Mouse (Mus musculus): ENCODE data around the gene Gm2115. TPM values are rescaled to one million over a fixed set of nuclear protein-coding genes. Genes with fewer than 3 reads are reported as not detected.

Gene Gm2115
- polyA plus RNA-seq, 1 experiment from 2014 or later = 0.25 TPM

GRCm38 (mm10) chr7:84606293-84606749, 77.6 kb downstream of the Gm2115 start, which contains the start of gene Fah:
TSS of gene Fah (minus strand) at chr7:84606722.
- H3K36me3 ChIP-seq (ENCODE audit: control insufficient read depth, insufficient read depth, low read length) = no peaks in the 10 kb centered on the region
- H3K27ac ChIP-seq (ENCODE audit: low read depth, low read length) = no peak within 1 kb of the TSS
- H3K4me3 ChIP-seq (ENCODE audit: low read depth, low read length) = peak within 1 kb of the TSS; percentile 51
- WGBS = 0% methylated on average over 10 of the region's 10 CpGs
- H3K4me1 ChIP-seq (ENCODE audit: control insufficient read depth, insufficient read depth, low read length) = peaks cover 4% of the 10 kb centered on the region; the same call in 1 of the 2 replicates
- peaks cover 7% of the 10 kb centered on the region; the same call in 1 of the 2 replicates for H3K27me3 ChIP-seq (ENCODE audit: control insufficient read depth, insufficient read depth, low read length)
- no peaks in the 10 kb centered on the region for H3K9me3 ChIP-seq (ENCODE audit: control insufficient read depth, low read length)
- H3K9ac ChIP-seq (ENCODE audit: low read length) = peak within 1 kb of the TSS; percentile 72
- peak; percentile 78 for ATAC-seq (ENCODE audit: low FRiP score)
- peak; percentile 91 for DNase-seq (ENCODE audit: low spot score, missing footprints)
- peak within 1 kb of the TSS; percentile 95 for H3K4me2 ChIP-seq

DNA sequence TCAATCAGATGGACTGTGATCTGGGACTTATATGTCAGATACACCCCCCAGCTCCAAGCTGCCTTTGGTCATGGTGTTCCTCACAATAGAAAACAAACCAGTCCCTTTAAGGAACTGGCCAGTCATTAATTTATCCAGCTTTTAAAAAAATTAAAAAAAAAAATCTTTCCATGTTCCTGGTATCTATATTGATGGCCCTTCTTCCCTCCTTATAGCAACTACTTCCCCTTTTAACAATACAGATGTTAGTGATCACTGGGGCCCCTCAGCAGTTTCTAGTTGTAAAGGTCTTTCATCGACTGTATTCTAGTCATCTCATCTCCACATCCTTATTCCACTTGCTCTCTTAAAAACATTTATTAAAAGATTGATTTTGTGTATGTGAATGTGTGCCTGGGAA, 82.9 kb downstream of the Gm2115 start:
- Histone ChIP-seq H3K9me3 (ENCODE audit: control insufficient read depth, low read length) (no peaks in the 10 kb centered on the region), H3K4me1 (ENCODE audit: control insufficient read depth, insufficient read depth, low read length) (no peaks in the 10 kb centered on the region; the same call in 1 of the 2 replicates), H3K4me2 (no peak overlapping the region), H3K27ac (ENCODE audit: low read depth, low read length) (no peak overlapping the region), H3K36me3 (ENCODE audit: control insufficient read depth, insufficient read depth, low read length) (no peaks in the 10 kb centered on the region), H3K4me3 (ENCODE audit: low read depth, low read length) (no peak overlapping the region), H3K9ac (ENCODE audit: low read length) (no peak overlapping the region), H3K27me3 (ENCODE audit: control insufficient read depth, insufficient read depth, low read length) (no peaks in the 10 kb centered on the region)
- ATAC-seq (ENCODE audit: low FRiP score) = no peak
- 90% methylated on average over 1 of the region's 1 CpGs for WGBS
- DNase-seq (ENCODE audit: low spot score, missing footprints) = peak; percentile 67

- ATAC-seq (ENCODE audit: low FRiP score) = no peak
- H3K4me1 ChIP-seq (ENCODE audit: control insufficient read depth, insufficient read depth, low read length) = no peaks in the 10 kb centered on the region
- no peak overlapping the region for H3K4me3 ChIP-seq (ENCODE audit: low read depth, low read length)
- no peak overlapping the region for H3K4me2 ChIP-seq
- no peaks in the 10 kb centered on the region for H3K36me3 ChIP-seq (ENCODE audit: control insufficient read depth, insufficient read depth, low read length)
- no peaks in the 10 kb centered on the region for H3K27me3 ChIP-seq (ENCODE audit: control insufficient read depth, insufficient read depth, low read length)
- no peak overlapping the region for H3K9ac ChIP-seq (ENCODE audit: low read length)
- peak; percentile 77 for DNase-seq (ENCODE audit: low spot score, missing footprints)
- H3K27ac ChIP-seq (ENCODE audit: low read depth, low read length) = no peak overlapping the region
- no peaks in the 10 kb centered on the region for H3K9me3 ChIP-seq (ENCODE audit: control insufficient read depth, low read length)
- 91% methylated on average over 4 of the region's 4 CpGs for WGBS
These were observed 83.7 kb downstream of the Gm2115 start for GRCm38 (mm10) chr7:84612445-84612844.

DNA sequence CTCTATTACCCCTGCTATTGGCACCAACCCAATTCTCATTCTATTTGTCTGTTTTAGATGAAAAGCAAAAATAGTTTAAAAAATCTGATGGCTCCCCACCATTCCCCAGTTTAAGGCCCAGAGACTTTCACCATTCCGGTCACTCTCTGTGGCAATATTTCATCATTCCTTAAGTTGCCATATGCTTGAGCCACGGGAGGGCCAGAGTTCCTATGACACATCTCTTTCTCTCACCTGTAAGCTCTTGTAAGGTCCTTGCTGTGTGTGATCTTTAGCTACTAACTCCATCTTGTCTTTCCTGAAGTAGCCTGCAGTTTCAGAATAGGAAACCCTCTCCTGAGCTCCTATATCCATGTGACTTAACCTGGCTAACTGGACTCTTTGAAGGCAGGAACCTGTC, 90.2 kb downstream of the Gm2115 start:
- ATAC-seq (ENCODE audit: low FRiP score) (no peak), DNase-seq (ENCODE audit: low spot score, missing footprints) (peak; percentile 44)
- H3K9me3 ChIP-seq (ENCODE audit: control insufficient read depth, low read length) = no peaks in the 10 kb centered on the region
- no peak overlapping the region for H3K4me2 ChIP-seq
- H3K9ac ChIP-seq (ENCODE audit: low read length) = no peak overlapping the region
- no peaks in the 10 kb centered on the region for H3K27me3 ChIP-seq (ENCODE audit: control insufficient read depth, insufficient read depth, low read length)
- H3K27ac ChIP-seq (ENCODE audit: low read depth, low read length) = no peak overlapping the region
- 91% methylated on average over 2 of the region's 2 CpGs for WGBS
- peaks cover 4% of the 10 kb centered on the region; the same call in 1 of the 2 replicates for H3K36me3 ChIP-seq (ENCODE audit: control insufficient read depth, insufficient read depth, low read length)
- H3K4me3 ChIP-seq (ENCODE audit: low read depth, low read length) = no peak overlapping the region
- H3K4me1 ChIP-seq (ENCODE audit: control insufficient read depth, insufficient read depth, low read length) = no peaks in the 10 kb centered on the region

DNA sequence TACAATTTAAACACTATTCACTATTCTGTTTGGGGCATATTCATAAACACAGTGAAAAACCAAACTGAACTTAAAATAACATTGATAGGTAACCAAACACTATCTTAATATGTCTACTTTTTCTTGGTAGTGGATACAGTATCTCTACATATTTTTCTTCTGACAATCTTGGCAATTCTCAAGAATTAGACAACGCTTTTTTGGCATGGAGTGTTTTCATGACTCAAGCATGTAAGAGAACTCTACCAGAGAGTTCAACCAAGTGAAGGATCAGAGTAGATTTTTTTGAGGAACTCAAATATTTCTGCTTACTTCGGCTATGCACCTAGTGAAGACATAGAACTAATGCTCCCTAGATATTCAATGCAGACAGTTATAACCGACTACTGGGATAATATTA, 92.2 kb downstream of the Gm2115 start:
- DNase-seq (ENCODE audit: low spot score, missing footprints) (peak; percentile 68), ATAC-seq (ENCODE audit: low FRiP score) (no peak)
- Histone ChIP-seq H3K9ac (ENCODE audit: low read length) (no peak overlapping the region), H3K36me3 (ENCODE audit: control insufficient read depth, insufficient read depth, low read length) (peaks cover 7% of the 10 kb centered on the region; the same call in 1 of the 2 replicates), H3K4me3 (ENCODE audit: low read depth, low read length) (no peak overlapping the region), H3K9me3 (ENCODE audit: control insufficient read depth, low read length) (no peaks in the 10 kb centered on the region), H3K4me1 (ENCODE audit: control insufficient read depth, insufficient read depth, low read length) (no peaks in the 10 kb centered on the region), H3K4me2 (no peak overlapping the region), H3K27me3 (ENCODE audit: control insufficient read depth, insufficient read depth, low read length) (no peaks in the 10 kb centered on the region), H3K27ac (ENCODE audit: low read depth, low read length) (no peak overlapping the region)
- 95% methylated on average over 3 of the region's 3 CpGs for WGBS

GRCm38 (mm10) chr7:84623718-84624117, 95.0 kb downstream of the Gm2115 start:
- Histone ChIP-seq H3K9ac (ENCODE audit: low read length) (no peak overlapping the region), H3K4me1 (ENCODE audit: control insufficient read depth, insufficient read depth, low read length) (no peaks in the 10 kb centered on the region), H3K36me3 (ENCODE audit: control insufficient read depth, insufficient read depth, low read length) (peaks cover 7% of the 10 kb centered on the region; the same call in 1 of the 2 replicates), H3K4me3 (ENCODE audit: low read depth, low read length) (no peak overlapping the region), H3K27ac (ENCODE audit: low read depth, low read length) (no peak overlapping the region), H3K4me2 (no peak overlapping the region), H3K27me3 (ENCODE audit: control insufficient read depth, insufficient read depth, low read length) (no peaks in the 10 kb centered on the region), H3K9me3 (ENCODE audit: control insufficient read depth, low read length) (no peaks in the 10 kb centered on the region)
- peak; percentile 47 for DNase-seq (ENCODE audit: low spot score, missing footprints)
- 98% methylated on average over 4 of the region's 4 CpGs for WGBS
- no peak for ATAC-seq (ENCODE audit: low FRiP score)

- 84% methylated on average over 3 of the region's 3 CpGs for WGBS
- H3K4me2 ChIP-seq = no peak overlapping the region
- H3K36me3 ChIP-seq (ENCODE audit: control insufficient read depth, insufficient read depth, low read length) = peaks cover 7% of the 10 kb centered on the region; the same call in 1 of the 2 replicates
- no peak overlapping the region for H3K9ac ChIP-seq (ENCODE audit: low read length)
- no peak for ATAC-seq (ENCODE audit: low FRiP score)
- DNase-seq (ENCODE audit: low spot score, missing footprints) = peak; percentile 60
- no peaks in the 10 kb centered on the region for H3K9me3 ChIP-seq (ENCODE audit: control insufficient read depth, low read length)
- no peak overlapping the region for H3K27ac ChIP-seq (ENCODE audit: low read depth, low read length)
- no peaks in the 10 kb centered on the region; the same call in none of the 2 replicates for H3K4me1 ChIP-seq (ENCODE audit: control insufficient read depth, insufficient read depth, low read length)
- no peaks in the 10 kb centered on the region for H3K27me3 ChIP-seq (ENCODE audit: control insufficient read depth, insufficient read depth, low read length)
- H3K4me3 ChIP-seq (ENCODE audit: low read depth, low read length) = no peak overlapping the region
These were observed 103.1 kb downstream of the Gm2115 start for GRCm38 (mm10) chr7:84631878-84632277.

Other genes starting within 250 kb of the Gm2115 start
- 34.9 and 36.4 TPM in 2 replicates for gene Arnt2, start 118.8 kb upstream of the Gm2115 start, polyA plus RNA-seq (2014; fragmentation: Nextera tagmentation; extraction: Ambion mirVana)
- 3.9 and 5.1 TPM in 2 replicates for gene Fah, start 77.8 kb downstream of the Gm2115 start, polyA plus RNA-seq (2014; fragmentation: Nextera tagmentation; extraction: Ambion mirVana)
- gene Zfand6, start 161.0 kb downstream of the Gm2115 start, polyA plus RNA-seq (2014; fragmentation: Nextera tagmentation; extraction: Ambion mirVana) = 245 and 246 TPM in 2 replicates